ENCODE assay signal across 17 mouse cellular contexts in the genomic region with DNA sequence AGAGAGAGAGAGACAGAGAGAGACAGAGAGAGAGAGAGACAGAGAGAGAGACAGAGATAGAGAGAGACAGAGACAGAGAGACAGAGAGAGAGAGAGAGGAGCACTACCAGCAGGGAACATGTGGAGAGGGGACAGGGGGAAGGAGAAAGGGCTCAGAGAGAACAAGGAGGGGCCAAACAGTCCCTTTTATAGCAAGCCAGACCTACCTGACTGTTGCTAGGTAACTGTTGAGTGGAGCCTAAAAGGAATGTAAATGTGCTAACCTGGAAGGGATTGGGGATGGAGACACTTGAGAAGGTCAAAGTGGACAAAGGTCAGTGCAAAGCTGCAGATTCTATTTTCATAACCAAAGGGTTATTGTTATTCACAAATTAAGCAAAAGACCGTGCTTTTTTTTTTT. TPM values are rescaled to one million over a fixed set of nuclear protein-coding genes. Genes with fewer than 3 reads are reported as not detected.
A peak's percentile ranks its signal among the peaks of the same experiment; 100 is the strongest.
DNase-seq lines count a peak whose midpoint lies in the region; ATAC-seq and TF ChIP-seq lines count a peak whose summit lies in the region.
"Had no signal": no experiment of that assay in that cellular context is flagged by ENCODE, and none has a peak within 500 bp of the region (broad histone marks: within the 10 kb centered on the region; RNA-seq: fewer than 3 reads in every experiment).

No protein-coding gene starts in this region.

- no peak overlapping the region for H3K27ac ChIP-seq in heart, embryonic 14.5 days (replicated peaks in 1 of 2; ENCODE audit: control insufficient read depth in 1 of 2, insufficient read depth in 1 of 2, low read depth in 2 of 2, low read length in 2 of 2)
- no peak overlapping the region; the same call in 1 of the 2 replicates for H3K27ac ChIP-seq in heart, adult 2 months
- H3K27ac ChIP-seq in lung, embryonic 16.5 days (ENCODE audit: low read length): no peak overlapping the region
- no peak overlapping the region for H3K27ac ChIP-seq in MEL (ENCODE audit: control insufficient read depth, low read depth, low read length)
- no peak overlapping the region for H3K27ac ChIP-seq in liver, postnatal 0 days (ENCODE audit: low read depth)
- H3K27ac ChIP-seq: forebrain, embryonic 12.5 days; hindbrain, embryonic 14.5 days had no signal

- H3K4me3 ChIP-seq in heart, embryonic 14.5 days (ENCODE audit: control insufficient read depth in 1 of 2, insufficient read depth in 1 of 2, low read depth in 1 of 2, low read length in 2 of 2): no peak overlapping the region
- H3K4me3 ChIP-seq in heart, adult 2 months: no peak overlapping the region
- H3K4me3 ChIP-seq in lung, embryonic 16.5 days (ENCODE audit: low read length): no peak overlapping the region
- H3K4me3 ChIP-seq in MEL (ENCODE audit: control insufficient read depth in 1 of 2, insufficient read depth in 1 of 2, low read depth in 2 of 2, low read length in 2 of 2): peak overlapping the region; percentile 95 to 99
- H3K4me3 ChIP-seq in liver, postnatal 0 days (ENCODE audit: low read depth, low read length): 0 out of 2 replicates have a peak overlapping the region, but pooled peaks have one; percentile 69

- no peak for TF ChIP-seq RAD21 in MEL (IDR thresholded peaks at IDR 0.05; ENCODE audit: low read depth, low read length)

- WGBS in heart, embryonic 14.5 days: 68% methylated on average over 1 of the region's 1 CpGs
- 56% methylated on average over 1 of the region's 1 CpGs for WGBS in heart, adult 2 months
- 33% methylated on average over 1 of the region's 1 CpGs for WGBS in lung, embryonic 16.5 days
- 64% methylated on average over 1 of the region's 1 CpGs for WGBS in liver, postnatal 0 days (ENCODE audit: insufficient replicate concordance)

- TF ChIP-seq CTCF in heart, adult 2 months (IDR thresholded peaks at IDR 0.05): no peak
- TF ChIP-seq CTCF in MEL (IDR thresholded peaks at IDR 0.05 in 2 of 3, conservative IDR thresholded peaks at IDR 0.05 in 1 of 3; ENCODE audit: control insufficient read depth in 1 of 3, insufficient read depth in 1 of 3, low read depth in 2 of 3, low read length in 3 of 3, poor library complexity in 1 of 3, severe bottlenecking in 1 of 3): no peak
- no peak for TF ChIP-seq CTCF in liver, postnatal 0 days (IDR thresholded peaks at IDR 0.05; ENCODE audit: low read depth)

- no peaks in the 10 kb centered on the region for H3K36me3 ChIP-seq in heart, embryonic 14.5 days (ENCODE audit: control insufficient read depth, insufficient read depth, low read length)
- H3K36me3 ChIP-seq in heart, adult 2 months (ENCODE audit: control insufficient read depth, insufficient read depth, low read length): no peaks in the 10 kb centered on the region
- no peaks in the 10 kb centered on the region for H3K36me3 ChIP-seq in lung, embryonic 16.5 days (ENCODE audit: control insufficient read depth, insufficient read depth, low read length)
- H3K36me3 ChIP-seq in MEL (ENCODE audit: control insufficient read depth in 1 of 2, insufficient read depth in 2 of 2, low read length in 2 of 2): peaks cover 0 to 2% of the 10 kb centered on the region in 2 experiments; a peak in 2 of 4 replicates
- no peaks in the 10 kb centered on the region for H3K36me3 ChIP-seq in liver, postnatal 0 days (replicated peaks; ENCODE audit: insufficient read depth, low read length)
- H3K36me3 ChIP-seq: embryonic facial prominence, embryonic 15.5 days; forebrain, embryonic 12.5 days; heart, embryonic 12.5 days had no signal

- intact Hi-C loops in heart, adult 2 months (cut with DNase I): loop anchor here (1.0 to 5.0 kb wide), 3 partner anchors 24 to 109 kb away; a partner anchor contains a TSS
- intact Hi-C loops in left cerebral cortex, postnatal 14 days (cut with DNase I): no loop called here

- no peaks in the 10 kb centered on the region for H3K79me2 ChIP-seq in heart, adult 2 months (replicated peaks; ENCODE audit: control insufficient read depth, insufficient read depth, low read length)
- no peaks in the 10 kb centered on the region for H3K79me2 ChIP-seq in MEL (ENCODE audit: control insufficient read depth, insufficient read depth, low read length, poor library complexity)

- no peaks in the 10 kb centered on the region for H3K9me3 ChIP-seq in heart, embryonic 14.5 days (ENCODE audit: control insufficient read depth, low read length)
- no peaks in the 10 kb centered on the region for H3K9me3 ChIP-seq in lung, embryonic 16.5 days (ENCODE audit: control insufficient read depth, low read length)
- no peaks in the 10 kb centered on the region for H3K9me3 ChIP-seq in MEL (replicated peaks; ENCODE audit: insufficient read depth, low read length)
- no peaks in the 10 kb centered on the region for H3K9me3 ChIP-seq in liver, postnatal 0 days (ENCODE audit: low read length)
- H3K9me3 ChIP-seq: embryonic facial prominence, embryonic 15.5 days; forebrain, embryonic 12.5 days; heart, embryonic 12.5 days had no signal

- ATAC-seq in heart, embryonic 14.5 days (ENCODE audit: insufficient number of reproducible peaks, insufficient read depth, low FRiP score, low read depth): no peak
- ATAC-seq in lung, embryonic 16.5 days (ENCODE audit: low read depth): peak; percentile 36; the same call in 1 of the 2 replicates
- no peak for ATAC-seq in liver, postnatal 0 days
- ATAC-seq in activated CD4-positive, CD25-positive, alpha-beta regulatory T cell, adult 4 months: no peak

- DNase-seq in heart, adult 2 months: no peak
- no peak for DNase-seq in lung, postnatal 25 days (ENCODE audit: low spot score)
- no peak for DNase-seq in MEL (ENCODE audit: low read depth, low spot score)
- no peak for DNase-seq in liver, postnatal 0 days
- DNase-seq in left cerebral cortex, postnatal 14 days (ENCODE audit: low spot score in 2 of 2): no peak
- DNase-seq: cerebellum, adult 18-20 months had no signal

- no peak for TF ChIP-seq EP300 in heart, adult 2 months (IDR thresholded peaks at IDR 0.05; ENCODE audit: insufficient read depth, low read depth, low read length)
- no peak for TF ChIP-seq EP300 in MEL (IDR thresholded peaks at IDR 0.05; ENCODE audit: low read depth in 1 of 2, low read length in 2 of 2)
- no peak for TF ChIP-seq EP300 in liver, postnatal 0 days (IDR thresholded peaks at IDR 0.05; ENCODE audit: low read depth)

- H3K9ac ChIP-seq in heart, embryonic 14.5 days (ENCODE audit: low read length): peak overlapping the region; percentile 75; the same call in 1 of the 2 replicates
- no peak overlapping the region for H3K9ac ChIP-seq in heart, adult 2 months (ENCODE audit: low read depth, low read length)
- no peak overlapping the region for H3K9ac ChIP-seq in lung, embryonic 16.5 days (ENCODE audit: low read length)
- H3K9ac ChIP-seq in MEL (ENCODE audit: control insufficient read depth, low read depth, low read length, poor library complexity, severe bottlenecking): peak overlapping the region; percentile 96
- no peak overlapping the region for H3K9ac ChIP-seq in liver, postnatal 0 days (replicated peaks)

- H3K4me1 ChIP-seq in heart, embryonic 14.5 days (ENCODE audit: control insufficient read depth in 2 of 2, insufficient read depth in 2 of 2, low read length in 2 of 2): no peaks in the 10 kb centered on the region
- H3K4me1 ChIP-seq in heart, adult 2 months (ENCODE audit: control insufficient read depth, insufficient read depth, low read length): no peaks in the 10 kb centered on the region; the same call in 1 of the 2 replicates
- no peaks in the 10 kb centered on the region for H3K4me1 ChIP-seq in lung, embryonic 16.5 days (replicated peaks; ENCODE audit: control insufficient read depth, insufficient read depth, low read length)
- H3K4me1 ChIP-seq in MEL (ENCODE audit: control insufficient read depth in 1 of 2, insufficient read depth in 2 of 2, low read length in 2 of 2): peaks cover 2 to 4% of the 10 kb centered on the region in 2 experiments; a peak in 2 of 4 replicates
- H3K4me1 ChIP-seq in liver, postnatal 0 days (ENCODE audit: insufficient read depth): no peaks in the 10 kb centered on the region
- H3K4me1 ChIP-seq: embryonic facial prominence, embryonic 15.5 days; forebrain, embryonic 12.5 days; heart, embryonic 12.5 days had no signal

- no peaks in the 10 kb centered on the region for H3K27me3 ChIP-seq in heart, embryonic 14.5 days (ENCODE audit: control insufficient read depth, insufficient read depth, low read length)
- H3K27me3 ChIP-seq in heart, adult 2 months (ENCODE audit: control insufficient read depth, insufficient read depth, low read length): no peaks in the 10 kb centered on the region
- no peaks in the 10 kb centered on the region for H3K27me3 ChIP-seq in lung, embryonic 16.5 days (ENCODE audit: control insufficient read depth, insufficient read depth, low read depth, low read length)
- H3K27me3 ChIP-seq in MEL (ENCODE audit: control insufficient read depth in 1 of 2, insufficient read depth in 2 of 2, low read length in 2 of 2): no peaks in the 10 kb centered on the region
- no peaks in the 10 kb centered on the region for H3K27me3 ChIP-seq in liver, postnatal 0 days (ENCODE audit: insufficient read depth, low read length)
- H3K27me3 ChIP-seq: embryonic facial prominence, embryonic 15.5 days; forebrain, embryonic 12.5 days; heart, embryonic 12.5 days had no signal

- H3K4me2 ChIP-seq in heart, embryonic 14.5 days (ENCODE audit: low read length): peak overlapping the region; percentile 76
- H3K4me2 ChIP-seq in lung, embryonic 16.5 days (ENCODE audit: low read depth, low read length): no peak overlapping the region
- peak overlapping the region; percentile 79 for H3K4me2 ChIP-seq in liver, postnatal 0 days (ENCODE audit: low read depth, low read length)

- TF ChIP-seq POLR2A in heart, adult 2 months (IDR thresholded peaks at IDR 0.05; ENCODE audit: insufficient read depth, low read depth, low read length): no peak
- no peak for TF ChIP-seq POLR2A in MEL (IDR thresholded peaks at IDR 0.05; ENCODE audit: control insufficient read depth in 1 of 2, insufficient read depth in 1 of 2, low read depth in 1 of 2, low read length in 2 of 2, poor library complexity in 1 of 2)

RNA-seq across cellular contexts. Expression of a gene that starts 0.6 kb away (rescaled TPM):
- polyA plus RNA-seq in heart, embryonic 14.5 days (2014; fragmentation: Nextera tagmentation; extraction: Ambion mirVana): 3.6 and 4.7 TPM in 2 replicates
- 1 to 10 TPM; 3.9 to 4.0 TPM for total RNA-seq in heart, adult 2 months (2021)
- 2.9 and 5.4 TPM in 2 replicates for polyA plus RNA-seq in heart, adult 2 months (2012; rRNA removed)
- polyA plus RNA-seq in lung, embryonic 16.5 days (2015; fragmentation: Nextera tagmentation; extraction: Ambion mirVana): 2.6 and 3.8 TPM in 2 replicates
- 0.23 and 0.42 TPM in 2 replicates for total RNA-seq in MEL (2012; rRNA removed)
- under 1 TPM in 1 of 2 experiments, not detected in 1; 0.58 TPM for polyA plus RNA-seq in MEL (2012; ENCODE audit: insufficient read depth in 1 of 2, insufficient read length in 2 of 2, low read depth in 1 of 2, low replicate concordance in 2 of 2, missing spikeins in 1 of 2)
- 2.6 and 2.8 TPM in 2 replicates for polyA plus RNA-seq in liver, postnatal 0 days (2015; fragmentation: Nextera tagmentation; extraction: Ambion mirVana)
- under 1 TPM; 0.68 to 0.72 TPM for total RNA-seq in left cerebral cortex, postnatal 14 days (2021)
- polyA plus RNA-seq in activated CD4-positive, CD25-positive, alpha-beta regulatory T cell, adult 4 months (2017; shearing (Covaris generic)): 10 to 100 TPM; 48.2 to 67.3 TPM

RNA-seq across cellular contexts. Expression of a gene that starts 25.0 kb away (rescaled TPM):
- 1.9 and 2.3 TPM in 2 replicates for polyA plus RNA-seq in heart, embryonic 14.5 days (2014; fragmentation: Nextera tagmentation; extraction: Ambion mirVana)
- total RNA-seq in heart, adult 2 months (2021): under 1 TPM; 0.10 to 0.34 TPM
- 0.33 and 1.3 TPM in 2 replicates for polyA plus RNA-seq in heart, adult 2 months (2012; rRNA removed)
- polyA plus RNA-seq in lung, embryonic 16.5 days (2015; fragmentation: Nextera tagmentation; extraction: Ambion mirVana): 0.74 and 1.4 TPM in 2 replicates
- total RNA-seq in MEL (2012; rRNA removed): not detected in 2 replicates
- polyA plus RNA-seq in MEL (2012; ENCODE audit: insufficient read depth in 1 of 2, insufficient read length in 2 of 2, low read depth in 1 of 2, low replicate concordance in 2 of 2, missing spikeins in 1 of 2): 1 to 10 TPM in 1 of 2 experiments, not detected in 1; 4.1 TPM
- polyA plus RNA-seq in liver, postnatal 0 days (2015; fragmentation: Nextera tagmentation; extraction: Ambion mirVana): 0.25 and 0.27 TPM in 2 replicates
- under 1 TPM; 0.13 to 0.15 TPM for total RNA-seq in left cerebral cortex, postnatal 14 days (2021)
- polyA plus RNA-seq in activated CD4-positive, CD25-positive, alpha-beta regulatory T cell, adult 4 months (2017; shearing (Covaris generic)): 1 to 10 TPM in 1 of 2 experiments, not detected in 1; 1.8 TPM

RNA-seq across cellular contexts. Expression of a gene that starts 44.3 kb away (rescaled TPM):
- 0.47 and 0.54 TPM in 2 replicates for polyA plus RNA-seq in heart, embryonic 14.5 days (2014; fragmentation: Nextera tagmentation; extraction: Ambion mirVana)
- 1 to 10 TPM; 2.1 TPM for total RNA-seq in heart, adult 2 months (2021)
- 0.41 and 0.50 TPM in 2 replicates for polyA plus RNA-seq in heart, adult 2 months (2012; rRNA removed)
- 0.39 and 0.74 TPM in 2 replicates for polyA plus RNA-seq in lung, embryonic 16.5 days (2015; fragmentation: Nextera tagmentation; extraction: Ambion mirVana)
- total RNA-seq in MEL (2012; rRNA removed): not detected in 2 replicates
- under 1 TPM in 1 of 2 experiments, not detected in 1; 0.11 TPM for polyA plus RNA-seq in MEL (2012; ENCODE audit: insufficient read depth in 1 of 2, insufficient read length in 2 of 2, low read depth in 1 of 2, low replicate concordance in 2 of 2, missing spikeins in 1 of 2)
- 0.63 and 0.92 TPM in 2 replicates for polyA plus RNA-seq in liver, postnatal 0 days (2015; fragmentation: Nextera tagmentation; extraction: Ambion mirVana)
- total RNA-seq in left cerebral cortex, postnatal 14 days (2021): under 1 TPM; 0.38 to 0.55 TPM
- 10 to 100 TPM; 34.0 to 38.2 TPM for polyA plus RNA-seq in activated CD4-positive, CD25-positive, alpha-beta regulatory T cell, adult 4 months (2017; shearing (Covaris generic))
- polyA plus RNA-seq: midbrain, embryonic 11.5 days had no signal

RNA-seq across cellular contexts. Expression of a gene that starts 47.8 kb away (rescaled TPM):
- polyA plus RNA-seq in heart, embryonic 14.5 days (2014; fragmentation: Nextera tagmentation; extraction: Ambion mirVana): not detected in 2 replicates
- not detected for total RNA-seq in heart, adult 2 months (2021)
- not detected in 2 replicates for polyA plus RNA-seq in heart, adult 2 months (2012; rRNA removed)
- not detected in 2 replicates for polyA plus RNA-seq in lung, embryonic 16.5 days (2015; fragmentation: Nextera tagmentation; extraction: Ambion mirVana)
- not detected in 2 replicates for total RNA-seq in MEL (2012; rRNA removed)
- not detected for polyA plus RNA-seq in MEL (2012; ENCODE audit: insufficient read depth in 1 of 2, insufficient read length in 2 of 2, low read depth in 1 of 2, low replicate concordance in 2 of 2, missing spikeins in 1 of 2)
- polyA plus RNA-seq in liver, postnatal 0 days (2015; fragmentation: Nextera tagmentation; extraction: Ambion mirVana): not detected in 2 replicates
- not detected for total RNA-seq in left cerebral cortex, postnatal 14 days (2021)
- polyA plus RNA-seq in activated CD4-positive, CD25-positive, alpha-beta regulatory T cell, adult 4 months (2017; shearing (Covaris generic)): not detected
- total RNA-seq: common myeloid progenitor, adult 5-6 weeks; layer of hippocampus, postnatal 14 days had no signal
- polyA plus RNA-seq: embryonic facial prominence, embryonic 15.5 days; forebrain, embryonic 12.5 days; heart, embryonic 12.5 days; hindbrain, embryonic 14.5 days; limb, embryonic 11.5 days; midbrain, embryonic 11.5 days had no signal

Comparison
In these comparisons a context has a peak if more than half of its experiments do, and no peak if none do; other contexts are left out.
1. H3K9ac ChIP-seq: peak in heart, embryonic 14.5 days (single experiment) and MEL (single experiment); none in heart, adult 2 months (single experiment), lung, embryonic 16.5 days (single experiment) and liver, postnatal 0 days (single experiment).
2. H3K4me3 ChIP-seq: peak in MEL (2 of 2) and liver, postnatal 0 days (single experiment); none in heart, embryonic 14.5 days (0 of 2), heart, adult 2 months (single experiment) and lung, embryonic 16.5 days (single experiment).
3. RNA of a gene that starts 44.3 kb away (polyA plus RNA-seq): 34.0 to 38.2 TPM in activated CD4-positive, CD25-positive, alpha-beta regulatory T cell, adult 4 months; 0.63 to 0.92 TPM in liver, postnatal 0 days, 0.47 to 0.54 TPM in heart, embryonic 14.5 days, 0.41 to 0.50 TPM in heart, adult 2 months, 0.39 to 0.74 TPM in lung, embryonic 16.5 days and 0.11 TPM in MEL; every median in the first group is over 10 times any median in the second.